Mouse (Mus musculus): ENCODE data around the gene Dus1l. TPM values are rescaled to one million over a fixed set of nuclear protein-coding genes. Genes with fewer than 3 reads are reported as not detected.

Gene Dus1l
- polyA plus RNA-seq, 1 experiment from 2014 or later = 74.0 TPM

- Histone ChIP-seq H3K4me3 (ENCODE audit: low read length) (peak overlapping the region; percentile 82), H3K4me1 (replicated peaks; ENCODE audit: control insufficient read depth, insufficient read depth, low read length) (peaks cover 27% of the 10 kb centered on the region), H3K9ac (ENCODE audit: low read length) (peak overlapping the region; percentile 91), H3K9me3 (ENCODE audit: control insufficient read depth, low read length) (no peaks in the 10 kb centered on the region), H3K27me3 (ENCODE audit: control insufficient read depth, insufficient read depth, low read depth, low read length) (no peaks in the 10 kb centered on the region), H3K4me2 (ENCODE audit: low read depth, low read length) (peak overlapping the region; percentile 78), H3K27ac (ENCODE audit: low read length) (no peak overlapping the region), H3K36me3 (ENCODE audit: control insufficient read depth, insufficient read depth, low read length) (peaks cover 44% of the 10 kb centered on the region)
- no peak for ATAC-seq (ENCODE audit: low read depth)
- 63% methylated on average over 14 of the region's 14 CpGs for WGBS
Observed at GRCm38 (mm10) chr11:120821076-120821922, 25.1 kb upstream of the Dus1l start.

GRCm38 (mm10) chr11:120820546-120820945 is 24.3 kb upstream of the Dus1l start:
- H3K9ac ChIP-seq (ENCODE audit: low read length) = no peak overlapping the region
- H3K27me3 ChIP-seq (ENCODE audit: control insufficient read depth, insufficient read depth, low read depth, low read length) = no peaks in the 10 kb centered on the region
- H3K27ac ChIP-seq (ENCODE audit: low read length) = no peak overlapping the region
- no peak overlapping the region for H3K4me2 ChIP-seq (ENCODE audit: low read depth, low read length)
- H3K4me1 ChIP-seq (replicated peaks; ENCODE audit: control insufficient read depth, insufficient read depth, low read length) = peaks cover 27% of the 10 kb centered on the region
- no peak for ATAC-seq (ENCODE audit: low read depth)
- H3K36me3 ChIP-seq (ENCODE audit: control insufficient read depth, insufficient read depth, low read length) = peaks cover 51% of the 10 kb centered on the region
- H3K4me3 ChIP-seq (ENCODE audit: low read length) = no peak overlapping the region
- WGBS = 87% methylated on average over 14 of the region's 14 CpGs
- no peaks in the 10 kb centered on the region for H3K9me3 ChIP-seq (ENCODE audit: control insufficient read depth, low read length)

- Histone ChIP-seq H3K9ac (ENCODE audit: low read length) (no peak overlapping the region), H3K4me2 (ENCODE audit: low read depth, low read length) (no peak overlapping the region), H3K4me3 (ENCODE audit: low read length) (no peak overlapping the region), H3K27ac (ENCODE audit: low read length) (no peak overlapping the region), H3K36me3 (ENCODE audit: control insufficient read depth, insufficient read depth, low read length) (peaks cover 60% of the 10 kb centered on the region), H3K27me3 (ENCODE audit: control insufficient read depth, insufficient read depth, low read depth, low read length) (no peaks in the 10 kb centered on the region), H3K4me1 (replicated peaks; ENCODE audit: control insufficient read depth, insufficient read depth, low read length) (peaks cover 20% of the 10 kb centered on the region), H3K9me3 (ENCODE audit: control insufficient read depth, low read length) (no peaks in the 10 kb centered on the region)
- WGBS = 94% methylated on average over 6 of the region's 6 CpGs
- no peak for ATAC-seq (ENCODE audit: low read depth)
Observed at GRCm38 (mm10) chr11:120819556-120819955, 23.4 kb upstream of the Dus1l start.

- WGBS = 91% methylated on average over 13 of the region's 13 CpGs
- H3K9me3 ChIP-seq (ENCODE audit: control insufficient read depth, low read length) = no peaks in the 10 kb centered on the region
Observed at GRCm38 (mm10) chr11:120818251-120818650, 22.0 kb upstream of the Dus1l start.

GRCm38 (mm10) chr11:120817358-120817757 is 21.2 kb upstream of the Dus1l start:
- Histone ChIP-seq H3K4me2 (ENCODE audit: low read depth, low read length) (no peak overlapping the region), H3K36me3 (ENCODE audit: control insufficient read depth, insufficient read depth, low read length) (peaks cover 81% of the 10 kb centered on the region), H3K27ac (ENCODE audit: low read length) (no peak overlapping the region), H3K27me3 (ENCODE audit: control insufficient read depth, insufficient read depth, low read depth, low read length) (no peaks in the 10 kb centered on the region), H3K9me3 (ENCODE audit: control insufficient read depth, low read length) (no peaks in the 10 kb centered on the region), H3K9ac (ENCODE audit: low read length) (no peak overlapping the region), H3K4me1 (replicated peaks; ENCODE audit: control insufficient read depth, insufficient read depth, low read length) (peaks cover 13% of the 10 kb centered on the region), H3K4me3 (ENCODE audit: low read length) (no peak overlapping the region)
- ATAC-seq (ENCODE audit: low read depth) = no peak
- 87% methylated on average over 6 of the region's 6 CpGs for WGBS

More at GRCm38 (mm10) chr11:120818251-120818650, 22.0 kb upstream of the Dus1l start:
- Histone ChIP-seq H3K27me3 (ENCODE audit: control insufficient read depth, insufficient read depth, low read depth, low read length) (no peaks in the 10 kb centered on the region), H3K4me3 (ENCODE audit: low read length) (no peak overlapping the region), H3K27ac (ENCODE audit: low read length) (no peak overlapping the region), H3K4me1 (replicated peaks; ENCODE audit: control insufficient read depth, insufficient read depth, low read length) (peaks cover 20% of the 10 kb centered on the region), H3K9ac (ENCODE audit: low read length) (no peak overlapping the region), H3K4me2 (ENCODE audit: low read depth, low read length) (no peak overlapping the region), H3K36me3 (ENCODE audit: control insufficient read depth, insufficient read depth, low read length) (peaks cover 72% of the 10 kb centered on the region)
- ATAC-seq (ENCODE audit: low read depth) = no peak

- H3K27me3 ChIP-seq (ENCODE audit: control insufficient read depth, insufficient read depth, low read depth, low read length) = no peaks in the 10 kb centered on the region
- H3K27ac ChIP-seq (ENCODE audit: low read length) = no peak overlapping the region
- no peaks in the 10 kb centered on the region for H3K9me3 ChIP-seq (ENCODE audit: control insufficient read depth, low read length)
- H3K4me2 ChIP-seq (ENCODE audit: low read depth, low read length) = no peak overlapping the region
- 92% methylated on average over 16 of the region's 16 CpGs for WGBS
- H3K4me1 ChIP-seq (replicated peaks; ENCODE audit: control insufficient read depth, insufficient read depth, low read length) = no peaks in the 10 kb centered on the region
- H3K36me3 ChIP-seq (ENCODE audit: control insufficient read depth, insufficient read depth, low read length) = peaks cover 95% of the 10 kb centered on the region
- H3K4me3 ChIP-seq (ENCODE audit: low read length) = no peak overlapping the region
- H3K9ac ChIP-seq (ENCODE audit: low read length) = no peak overlapping the region
- ATAC-seq (ENCODE audit: low read depth) = no peak
Observed at GRCm38 (mm10) chr11:120812068-120812467, 15.9 kb upstream of the Dus1l start.

- Histone ChIP-seq H3K36me3 (ENCODE audit: control insufficient read depth, insufficient read depth, low read length) (peaks cover 70% of the 10 kb centered on the region), H3K4me1 (replicated peaks; ENCODE audit: control insufficient read depth, insufficient read depth, low read length) (no peaks in the 10 kb centered on the region), H3K4me2 (ENCODE audit: low read depth, low read length) (no peak overlapping the region), H3K27me3 (ENCODE audit: control insufficient read depth, insufficient read depth, low read depth, low read length) (no peaks in the 10 kb centered on the region), H3K27ac (ENCODE audit: low read length) (no peak overlapping the region), H3K9me3 (ENCODE audit: control insufficient read depth, low read length) (no peaks in the 10 kb centered on the region), H3K9ac (ENCODE audit: low read length) (no peak overlapping the region), H3K4me3 (ENCODE audit: low read length) (no peak overlapping the region)
- WGBS = 89% methylated on average over 12 of the region's 12 CpGs
- no peak for ATAC-seq (ENCODE audit: low read depth)
Observed at GRCm38 (mm10) chr11:120808010-120808409, 11.8 kb upstream of the Dus1l start.

GRCm38 (mm10) chr11:120805375-120806298 is 9.4 kb upstream of the Dus1l start:
- WGBS = 78% methylated on average over 7 of the region's 7 CpGs
- no peak for ATAC-seq (ENCODE audit: low read depth)
- Histone ChIP-seq H3K27ac (ENCODE audit: low read length) (no peak overlapping the region), H3K4me1 (replicated peaks; ENCODE audit: control insufficient read depth, insufficient read depth, low read length) (no peaks in the 10 kb centered on the region; the same call in 1 of the 2 replicates), H3K4me3 (ENCODE audit: low read length) (no peak overlapping the region), H3K9ac (ENCODE audit: low read length) (no peak overlapping the region), H3K36me3 (ENCODE audit: control insufficient read depth, insufficient read depth, low read length) (peaks cover 46% of the 10 kb centered on the region), H3K27me3 (ENCODE audit: control insufficient read depth, insufficient read depth, low read depth, low read length) (no peaks in the 10 kb centered on the region), H3K4me2 (ENCODE audit: low read depth, low read length) (no peak overlapping the region), H3K9me3 (ENCODE audit: control insufficient read depth, low read length) (no peaks in the 10 kb centered on the region)

GRCm38 (mm10) chr11:120804769-120805168 is 8.6 kb upstream of the Dus1l start:
- Histone ChIP-seq H3K4me2 (ENCODE audit: low read depth, low read length) (no peak overlapping the region), H3K9ac (ENCODE audit: low read length) (no peak overlapping the region), H3K36me3 (ENCODE audit: control insufficient read depth, insufficient read depth, low read length) (peaks cover 37% of the 10 kb centered on the region), H3K27ac (ENCODE audit: low read length) (no peak overlapping the region), H3K27me3 (ENCODE audit: control insufficient read depth, insufficient read depth, low read depth, low read length) (no peaks in the 10 kb centered on the region), H3K9me3 (ENCODE audit: control insufficient read depth, low read length) (no peaks in the 10 kb centered on the region), H3K4me1 (replicated peaks; ENCODE audit: control insufficient read depth, insufficient read depth, low read length) (peaks cover 6% of the 10 kb centered on the region), H3K4me3 (ENCODE audit: low read length) (no peak overlapping the region)
- 56% methylated on average over 4 of the region's 4 CpGs for WGBS
- ATAC-seq (ENCODE audit: low read depth) = no peak

Measured in lung, embryonic 16.5 days (tissue).